Mouse (Mus musculus): ENCODE measurements around the gene Oxld1.

GRCm38 (mm10) chr11:120442765-120443280, 15.0 kb downstream of the Oxld1 start:
- TF ChIP-seq CTCF (IDR thresholded peaks at IDR 0.05; ENCODE audit: extremely low read depth, insufficient read length, insufficient replicate concordance, low read depth, low read length) (no peak), POLR2A (IDR thresholded peaks at IDR 0.05; ENCODE audit: low read depth, low read length) (no peak)
